Mouse (Mus musculus) E14TG2a.4 (cell line): Measurements from ENCODE around the gene Insr.
"Not testable (repeated sequence)": the region's sequence is repeated elsewhere in the genome, so short reads cannot be mapped to it uniquely, and the experiment has no call there.

Experiments used
- CTCF ChIP-seq: conservative IDR thresholded peaks from 2 replicates; pipeline ENCODE4 v1.5.1; 2014; ENCODE audit warnings: low read length
- POU5F1 ChIP-seq: IDR thresholded peaks from 2 replicates; pipeline ENCODE4 v1.6.1; 2014; ENCODE audit warnings: low read length, borderline replicate concordance

- not testable (repeated sequence) for TF ChIP-seq POU5F1, CTCF
These were observed 34.0 kb upstream of the Insr start for GRCm38 (mm10) chr8:3313417-3313816.
